Mouse (Mus musculus): ENCODE measurements around the gene Trim47. TPM values are rescaled to one million over a fixed set of nuclear protein-coding genes. Genes with fewer than 3 reads are reported as not detected.

The Trim47 gene
- polyA plus RNA-seq, 1 experiment from 2014 or later, result 10.8 TPM

GRCm38 (mm10) chr11:116089545-116089944, 37.5 kb downstream of the Trim47 start:
- DNase-seq (ENCODE audit: low spot score), result no peak

- DNase-seq (ENCODE audit: low spot score), result no peak
These were observed 38.1 kb downstream of the Trim47 start for GRCm38 (mm10) chr11:116088741-116089394.

DNA sequence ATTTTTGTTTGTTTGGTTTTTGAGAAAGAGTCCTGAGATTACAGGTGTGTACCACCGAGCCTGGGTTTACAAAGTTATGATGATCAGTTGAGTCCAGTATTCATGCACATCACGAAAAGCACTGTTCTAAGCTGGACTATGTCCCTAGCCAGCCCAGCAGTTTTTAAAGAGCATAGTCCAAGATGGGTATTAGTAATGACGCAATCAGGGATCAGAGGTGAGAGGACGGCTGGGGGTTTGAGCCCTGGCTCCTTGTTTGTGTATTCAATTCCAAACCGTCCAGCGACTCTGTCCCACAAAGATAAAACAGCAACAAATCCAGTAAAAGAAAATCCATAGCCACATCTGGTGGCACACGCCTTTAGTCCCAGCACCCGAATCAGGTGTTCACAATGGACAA, 38.8 kb downstream of the Trim47 start:
- DNase-seq (ENCODE audit: low spot score), result no peak

DNA sequence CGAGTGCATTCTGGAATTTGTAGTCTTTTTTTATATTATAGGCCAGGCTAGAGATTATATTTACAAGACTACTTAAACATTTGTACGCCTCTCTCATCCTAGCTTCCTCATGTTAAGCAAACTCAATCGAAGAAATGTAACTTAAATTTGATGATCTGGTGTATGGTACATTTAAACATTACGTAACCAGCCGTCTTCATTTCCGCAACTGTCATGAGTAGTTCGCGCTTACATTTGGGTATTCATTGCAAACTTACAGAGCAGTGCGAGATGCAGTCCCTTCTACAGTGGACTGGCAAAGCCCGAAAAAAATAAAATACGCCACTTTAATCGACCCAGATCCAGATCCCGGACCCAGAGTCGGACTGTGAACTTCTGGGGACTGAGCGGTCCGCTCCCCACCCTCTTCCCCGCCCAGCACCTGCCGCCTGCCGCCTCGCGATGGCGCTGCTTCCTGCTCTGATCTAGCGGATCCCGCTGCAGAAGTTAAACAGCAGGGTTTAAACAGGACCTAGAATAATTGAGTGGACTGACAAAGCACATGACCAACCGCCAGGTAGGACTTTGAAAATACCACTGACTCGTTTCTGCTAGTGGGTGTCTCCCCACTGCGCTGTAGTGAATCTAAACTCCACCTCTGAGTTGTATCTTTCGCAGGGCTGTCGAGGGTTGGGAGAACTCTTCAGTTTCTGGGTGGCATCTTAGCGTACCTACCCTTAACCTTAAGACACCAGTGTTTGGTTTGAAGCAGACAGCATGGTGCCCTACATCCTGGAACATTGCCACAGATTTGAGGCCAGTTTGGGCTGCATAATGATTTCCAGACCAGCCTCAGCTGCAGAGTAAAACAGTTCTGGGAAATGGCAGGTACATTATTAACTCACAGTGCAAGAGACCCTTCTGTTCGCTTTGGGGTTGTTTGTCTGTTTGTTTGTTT, 39.5 kb downstream of the Trim47 start:
- peak; percentile 90 for DNase-seq (ENCODE audit: low spot score)

GRCm38 (mm10) chr11:116086258-116087193, 40.5 kb downstream of the Trim47 start, which contains the start of gene Wbp2:
Gene Wbp2, minus strand, starts transcription at chr11:116086995.
- DNase-seq (ENCODE audit: low spot score), result peak; percentile 99

DNA sequence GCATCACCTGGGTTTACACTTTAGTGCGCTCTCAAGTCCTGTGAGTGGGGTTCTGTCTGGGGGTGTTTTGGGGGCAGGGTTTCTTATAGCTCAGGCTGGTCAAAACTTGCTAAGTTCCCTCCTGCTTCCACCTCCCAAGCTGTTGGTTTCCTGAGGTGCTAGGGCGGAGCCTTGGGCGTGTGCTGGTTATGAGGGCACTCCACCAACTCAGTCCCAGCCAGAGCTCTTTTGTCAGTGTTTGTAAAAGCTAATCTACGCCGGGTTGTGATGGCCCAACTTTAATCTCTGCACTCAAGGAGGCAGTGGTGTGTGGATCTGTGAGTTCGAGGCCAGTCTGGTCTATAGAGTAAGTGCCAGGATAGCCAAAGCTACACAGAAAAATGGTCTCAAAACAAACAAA, 42.8 kb downstream of the Trim47 start:
- DNase-seq (ENCODE audit: low spot score), result no peak

- no peak for DNase-seq (ENCODE audit: low spot score)
These were observed 43.8 kb downstream of the Trim47 start for GRCm38 (mm10) chr11:116083096-116083672.

DNA sequence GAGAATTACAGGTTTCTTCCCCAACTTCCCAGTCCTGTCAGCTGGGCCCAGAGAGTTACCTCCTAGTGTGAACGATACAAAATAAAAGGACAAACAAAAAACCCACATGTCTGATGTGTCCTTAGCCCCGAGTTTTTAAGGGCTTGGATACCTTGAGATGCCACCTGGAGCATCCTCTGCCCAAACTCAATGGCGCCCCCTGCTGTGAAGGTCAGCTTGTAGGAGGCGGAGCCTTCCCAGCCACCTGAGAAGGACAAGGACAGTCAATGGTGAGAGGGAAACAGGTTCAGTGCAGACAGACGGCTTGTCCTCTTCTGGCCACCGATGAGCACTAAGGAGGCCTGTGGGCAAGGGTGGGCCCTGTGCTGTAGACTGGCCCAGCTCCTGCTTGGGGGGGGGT, 45.9 kb downstream of the Trim47 start:
- peak; percentile 75 for DNase-seq (ENCODE audit: low spot score)

DNA sequence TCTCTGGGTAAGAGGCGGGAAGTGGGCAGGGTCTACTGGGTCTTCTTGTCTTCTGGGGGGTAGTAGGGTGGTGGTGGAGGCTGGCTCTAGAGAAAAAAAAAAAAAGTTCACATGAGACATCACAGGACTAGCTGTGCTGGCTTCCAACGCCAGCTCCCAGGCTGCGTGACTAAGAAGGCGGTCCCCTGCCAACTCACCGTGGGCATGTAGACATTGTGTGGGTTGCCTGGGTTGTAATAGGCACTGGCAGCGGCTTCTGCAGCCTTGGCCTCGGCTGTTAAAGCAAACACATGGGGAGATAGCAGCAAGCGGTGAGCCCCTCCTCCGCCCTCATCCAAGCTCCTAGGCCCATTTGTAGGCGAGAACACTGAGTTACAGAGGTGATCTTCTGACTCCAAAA, 47.5 kb downstream of the Trim47 start:
- DNase-seq (ENCODE audit: low spot score), result no peak

GRCm38 (mm10) chr11:116078676-116079320, 48.2 kb downstream of the Trim47 start:
- no peak for DNase-seq (ENCODE audit: low spot score)

DNA sequence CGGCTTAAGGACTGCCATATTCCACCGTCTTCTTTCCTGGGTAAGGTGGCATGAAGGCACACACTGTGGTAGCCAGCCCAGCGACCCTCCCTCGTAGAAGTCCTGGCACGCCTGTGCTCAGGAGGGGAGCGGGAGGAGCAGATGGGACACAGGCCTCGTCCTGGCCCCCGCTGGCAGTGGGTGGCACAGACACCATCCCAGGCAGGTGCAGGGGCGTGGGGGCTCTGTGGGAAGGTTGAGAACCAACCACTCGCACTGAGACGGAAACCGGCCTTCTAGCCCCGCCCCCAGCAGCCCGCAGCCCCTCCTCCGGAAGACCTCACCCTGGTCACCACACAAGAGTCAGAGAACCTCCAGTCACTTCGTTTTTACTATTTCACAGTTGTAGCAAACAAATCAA, 48.8 kb downstream of the Trim47 start:
- peak; percentile 91 for DNase-seq (ENCODE audit: low spot score)

GRCm38 (mm10) chr11:116077446-116078204, 49.4 kb downstream of the Trim47 start, which contains the start of gene Unc13d:
Gene Unc13d, minus strand, starts transcription at chr11:116077961.
- DNase-seq (ENCODE audit: low spot score), result peak; percentile 55

DNA sequence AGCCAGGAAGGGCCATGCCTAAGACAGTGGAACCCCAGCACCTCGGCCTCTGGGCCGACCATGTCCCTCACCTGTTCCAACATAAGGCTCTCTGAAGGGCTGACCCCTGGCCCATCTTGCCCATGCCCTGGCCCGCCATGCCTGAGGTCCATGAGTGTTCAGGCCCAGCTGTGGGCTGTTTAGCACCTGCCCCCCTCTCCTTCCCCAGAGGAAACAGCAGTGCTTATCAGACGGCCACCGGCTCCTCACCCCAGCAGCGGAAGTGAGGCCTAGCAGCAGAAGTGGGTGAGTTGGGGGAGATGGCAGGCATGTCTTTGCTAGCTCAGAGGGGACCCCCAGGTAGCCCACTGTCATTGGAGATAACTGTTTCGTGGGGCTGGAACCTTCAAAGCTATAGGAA, 50.2 kb downstream of the Trim47 start:
- DNase-seq (ENCODE audit: low spot score), result peak; percentile 73

GRCm38 (mm10) chr11:116076266-116076540, 50.8 kb downstream of the Trim47 start:
- no peak for DNase-seq (ENCODE audit: low spot score)

DNA sequence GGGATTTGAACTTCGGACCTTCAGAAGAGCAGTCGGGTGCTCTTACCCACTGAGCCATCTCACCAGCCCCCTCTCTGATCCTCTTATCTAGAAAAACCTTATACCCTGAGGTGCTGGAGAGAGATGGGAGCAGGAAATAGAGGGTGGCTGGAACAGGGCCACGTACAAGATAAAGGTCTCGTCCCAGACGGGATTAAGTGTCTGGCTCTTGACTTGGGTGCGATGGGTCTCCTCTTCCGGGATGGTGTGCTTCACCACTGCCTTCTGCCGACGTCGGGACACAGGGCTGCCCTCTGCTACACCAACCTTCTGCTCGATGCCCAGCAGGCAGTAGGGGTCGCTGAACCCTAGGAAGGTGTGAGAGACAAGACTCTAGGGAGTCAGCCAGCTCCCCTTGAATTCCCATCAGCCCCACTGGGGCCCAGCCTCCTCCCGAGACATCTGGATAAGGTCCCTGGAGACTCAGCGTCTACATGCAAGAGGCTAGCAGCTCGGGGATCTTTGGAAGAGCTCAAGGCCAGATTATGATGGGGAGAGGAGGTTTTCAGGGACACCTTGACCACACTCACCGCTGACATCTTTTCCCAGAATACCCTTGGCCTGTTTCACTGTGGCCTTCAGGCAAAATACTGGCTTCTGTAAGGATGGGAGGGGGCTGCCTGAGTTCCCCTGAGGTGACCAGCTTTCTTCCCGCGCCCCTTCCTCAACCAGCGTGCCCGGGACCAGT, 51.3 kb downstream of the Trim47 start:
- no peak for DNase-seq (ENCODE audit: low spot score)

DNA sequence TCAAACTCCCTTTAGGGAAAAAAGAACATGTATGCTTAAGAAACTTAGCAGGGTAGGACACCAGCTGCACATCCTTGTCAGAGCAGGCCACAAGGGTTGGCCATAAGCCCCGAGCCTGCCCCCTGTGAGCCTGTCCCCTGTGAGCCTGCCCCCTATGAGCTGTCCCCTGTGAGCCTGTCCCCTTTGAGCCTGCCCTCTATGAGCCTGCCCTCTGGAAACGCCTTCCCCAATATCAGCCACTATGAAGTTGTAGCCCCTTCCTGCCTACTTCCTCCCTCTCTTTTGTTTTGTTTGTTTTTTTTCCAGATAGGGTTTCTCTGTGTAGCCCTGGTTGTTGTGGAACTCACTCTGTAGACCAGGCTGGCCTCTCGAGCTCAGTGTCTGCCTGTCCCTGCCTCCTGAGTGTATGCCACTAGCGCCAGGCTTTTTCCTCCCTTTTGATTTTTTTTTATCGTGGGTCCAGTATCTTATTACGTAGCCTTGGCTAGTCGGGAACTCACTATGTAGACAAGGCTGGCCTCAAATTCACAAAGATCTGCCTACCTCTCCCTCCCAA, 52.5 kb downstream of the Trim47 start:
- no peak for DNase-seq (ENCODE audit: low spot score)

GRCm38 (mm10) chr11:116072608-116073007, 54.4 kb downstream of the Trim47 start:
- no peak for DNase-seq (ENCODE audit: low spot score)

DNA sequence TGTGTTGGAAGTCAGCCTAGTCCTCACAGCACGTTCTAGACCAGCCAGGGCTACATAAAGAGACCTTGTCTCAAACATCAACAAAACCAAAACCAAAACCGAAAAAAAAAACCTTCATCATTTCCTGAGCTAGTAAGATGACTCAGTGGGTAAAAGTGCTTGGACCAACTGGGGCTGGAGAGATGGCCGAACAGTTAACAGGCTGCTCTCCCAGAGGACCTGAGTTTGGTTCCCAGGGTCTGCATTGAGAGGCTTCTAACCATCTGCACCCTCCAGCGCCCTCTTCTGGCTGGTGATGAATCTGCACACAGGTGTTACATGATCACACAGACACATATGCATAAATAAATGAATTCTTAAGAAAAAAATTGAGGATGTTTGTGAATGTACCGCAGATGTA, 55.5 kb downstream of the Trim47 start:
- DNase-seq (ENCODE audit: low spot score), result peak; percentile 58

DNA sequence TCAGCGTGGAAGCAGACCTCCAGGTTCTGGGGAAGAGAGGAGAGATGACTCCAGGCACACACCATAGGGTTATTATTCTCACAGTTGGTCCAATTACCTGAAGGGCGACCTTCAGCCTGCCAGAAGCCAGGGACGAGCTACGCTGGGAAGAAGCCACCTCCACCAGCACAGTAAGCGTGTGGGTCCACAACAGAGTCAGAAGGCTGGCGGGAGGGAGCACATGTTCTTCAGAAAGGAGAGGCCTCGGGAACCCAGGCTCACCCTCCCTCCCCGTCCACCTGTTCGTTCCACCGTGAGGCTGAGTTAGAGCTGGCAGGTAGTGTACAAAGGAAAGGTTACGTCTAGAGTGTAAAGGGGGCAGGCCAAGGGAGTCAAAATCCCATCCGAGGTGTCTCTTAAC, 61.7 kb downstream of the Trim47 start:
- no peak for DNase-seq (ENCODE audit: low spot score)
